Mouse (Mus musculus) forebrain, embryonic 16.5 days (tissue): ENCODE measurements around the gene Tuba4a. TPM values are rescaled to one million over a fixed set of nuclear protein-coding genes. Genes with fewer than 3 reads are reported as not detected.

Source experiments
- ATAC-seq: fragments of 200-750 bp; cut with Nextera tagmentation; 2 replicates; pipeline ENCODE4 v1.8.0; 2017; ENCODE audit warnings: mild to moderate bottlenecking, moderate library complexity
- H3K27ac ChIP-seq: fragments of 300-500 bp; sonication (generic); 2 replicates; pipeline ENCODE4 v1.5.1; 2014; ENCODE audit warnings: low read length, control low read depth
- H3K27me3 ChIP-seq: fragments of 300-500 bp; sonication (generic); replicated peaks from 2 replicates; pipeline ENCODE4 v1.6.1; 2014; ENCODE audit warnings: low read length; ENCODE audit not compliant: control insufficient read depth, insufficient read depth
- H3K36me3 ChIP-seq: fragments of 300-500 bp; sonication (generic); 2 replicates; pipeline ENCODE4 v1.6.1; 2014; ENCODE audit not compliant: control insufficient read depth, insufficient read depth
- H3K4me1 ChIP-seq: fragments of 300-500 bp; sonication (generic); replicated peaks from 2 replicates; pipeline ENCODE4 v1.6.1; 2014; ENCODE audit warnings: low read length; ENCODE audit not compliant: control insufficient read depth, insufficient read depth
- H3K4me2 ChIP-seq: fragments of 300-500 bp; sonication (generic); 2 replicates; pipeline ENCODE4 v1.6.1; 2014; ENCODE audit warnings: mild to moderate bottlenecking, low read length, control low read depth
- H3K4me3 ChIP-seq: fragments of 300-500 bp; sonication (generic); replicated peaks from 2 replicates; pipeline ENCODE4 v1.5.1; 2014; ENCODE audit warnings: mild to moderate bottlenecking, low read length, control low read depth
- H3K9ac ChIP-seq: fragments of 300-500 bp; sonication (generic); replicated peaks from 2 replicates; pipeline ENCODE4 v1.6.1; 2014; ENCODE audit warnings: low read depth, low read length, control low read depth
- H3K9me3 ChIP-seq: fragments of 300-500 bp; sonication (generic); 2 replicates; pipeline ENCODE4 v1.6.1; 2016; ENCODE audit warnings: low read length; ENCODE audit not compliant: control insufficient read depth
- WGBS: fragments of 180-500 bp; shearing (Covaris S2); extraction: QIAGEN DNeasy Blood & Tissue Kit; methylation state at CpG from one replicate; pipeline ENCODE4 v1.1.7; 2014; 5-methylcytosine and 5-hydroxymethylcytosine counted together
- polyA plus RNA-seq: library from polyadenylated mRNA; unstranded; fragments of >200 nt; fragmentation: Nextera tagmentation; extraction: Ambion mirVana; gene quantifications from 2 replicates; pipeline ENCODE4 v1.2.1, GENCODE M21; 2015

Gene Tuba4a
- polyA plus RNA-seq: 18.6 and 18.7 TPM in 2 replicates

GRCm38 (mm10) chr1:75219531-75219930, at the start of gene Tuba4a:
Gene Tuba4a, minus strand, starts transcription at chr1:75219865.
- ATAC-seq: peak; percentile 50
- WGBS: under 1% methylated on average over 34 of the region's 34 CpGs
- H3K4me1 ChIP-seq: peaks cover 18% of the 10 kb centered on the region
- peak within 1 kb of the TSS; percentile 63 for H3K9ac ChIP-seq
- 0 out of 2 replicates have a peak, but pooled peaks cover 2% of the 10 kb centered on the region for H3K36me3 ChIP-seq
- peaks cover 32% of the 10 kb centered on the region for H3K27me3 ChIP-seq
- peak within 1 kb of the TSS; percentile 94 for H3K4me2 ChIP-seq
- H3K27ac ChIP-seq: no peak within 1 kb of the TSS; the same call in 1 of the 2 replicates
- peak within 1 kb of the TSS; percentile 56 for H3K4me3 ChIP-seq
- no peaks in the 10 kb centered on the region for H3K9me3 ChIP-seq

GRCm38 (mm10) chr1:75264091-75264880, 44.6 kb upstream of the Tuba4a start, which contains the start of gene Ptprn:
Gene Ptprn, minus strand, starts transcription at chr1:75264502.
- H3K9me3 ChIP-seq: no peaks in the 10 kb centered on the region
- no peaks in the 10 kb centered on the region for H3K36me3 ChIP-seq
- H3K4me3 ChIP-seq: peak within 1 kb of the TSS; percentile 51
- H3K9ac ChIP-seq: peak within 1 kb of the TSS; percentile 52
- peak; percentile 75 for ATAC-seq
- 14% methylated on average over 31 of the region's 32 CpGs for whole genome bisulfite sequencing
- peaks cover 41% of the 10 kb centered on the region for H3K27me3 ChIP-seq
- H3K4me2 ChIP-seq: peak within 1 kb of the TSS; percentile 68
- peaks cover 12% of the 10 kb centered on the region for H3K4me1 ChIP-seq
- H3K27ac ChIP-seq: no peak within 1 kb of the TSS

DNA sequence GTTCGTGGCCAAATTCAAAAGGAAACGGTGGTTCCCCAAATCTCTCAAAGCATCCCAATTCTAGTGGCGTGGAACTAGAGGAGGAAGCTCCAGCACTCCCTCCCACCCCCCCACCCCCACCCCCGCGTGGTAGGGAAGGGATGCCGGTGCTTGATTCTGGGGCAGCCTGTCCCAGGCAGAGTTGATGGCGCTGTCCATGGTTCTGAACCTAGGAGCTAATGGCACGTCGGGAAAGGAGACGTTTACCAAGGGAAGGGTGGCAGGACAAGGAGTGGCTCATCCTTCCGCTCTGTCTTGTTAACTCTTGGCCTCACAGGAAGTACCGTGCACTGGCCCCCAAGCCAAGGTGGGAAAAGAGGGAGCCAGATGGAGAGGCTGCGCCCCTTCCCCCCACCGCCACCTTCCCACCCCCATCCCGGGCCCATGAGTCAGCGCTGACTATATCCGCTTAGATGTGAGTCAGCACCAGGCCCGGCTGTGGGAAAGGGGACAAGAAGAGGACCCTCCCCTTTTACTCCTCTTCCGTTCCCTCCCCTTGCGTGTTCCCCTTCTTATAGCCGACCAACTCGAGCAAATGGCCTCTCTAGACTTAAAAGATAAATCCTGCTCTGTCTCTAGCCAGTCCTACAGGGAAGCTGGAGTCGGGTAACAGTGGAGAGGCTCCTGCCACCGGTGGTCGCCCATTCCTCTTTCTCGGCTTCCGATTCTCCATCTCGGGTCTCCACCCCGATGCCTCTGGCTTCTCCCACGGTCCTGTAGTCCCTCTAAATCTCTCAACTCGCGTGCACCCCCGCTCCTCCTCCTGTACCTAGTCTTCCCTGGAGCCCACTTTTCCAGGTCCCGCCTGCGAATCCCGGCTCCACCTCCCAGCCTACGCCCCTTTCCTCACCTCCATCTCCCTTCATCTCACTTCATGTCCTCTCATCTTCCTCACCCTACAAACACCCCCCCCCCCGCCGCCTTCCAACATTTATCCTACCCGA, 43.6 kb upstream of the Tuba4a start:
- peak; percentile 65 for ATAC-seq
- Histone ChIP-seq H3K27me3 (peaks cover 41% of the 10 kb centered on the region), H3K36me3 (no peaks in the 10 kb centered on the region), H3K9me3 (no peaks in the 10 kb centered on the region), H3K27ac (no peak overlapping the region), H3K4me3 (peak overlapping the region; percentile 51), H3K4me1 (peaks cover 12% of the 10 kb centered on the region), H3K4me2 (peak overlapping the region; percentile 68), H3K9ac (peak overlapping the region; percentile 52)
- under 1% methylated on average over 38 of the region's 40 CpGs for WGBS

- H3K4me2 ChIP-seq: no peak overlapping the region
- peaks cover 12% of the 10 kb centered on the region for H3K4me1 ChIP-seq
- no peak overlapping the region for H3K27ac ChIP-seq
- H3K36me3 ChIP-seq: no peaks in the 10 kb centered on the region
- ATAC-seq: no peak
- no peak overlapping the region for H3K9ac ChIP-seq
- H3K4me3 ChIP-seq: no peak overlapping the region
- peaks cover 40% of the 10 kb centered on the region for H3K27me3 ChIP-seq
- H3K9me3 ChIP-seq: no peaks in the 10 kb centered on the region
Measured at GRCm38 (mm10) chr1:75261278-75261677, 41.6 kb upstream of the Tuba4a start.

DNA sequence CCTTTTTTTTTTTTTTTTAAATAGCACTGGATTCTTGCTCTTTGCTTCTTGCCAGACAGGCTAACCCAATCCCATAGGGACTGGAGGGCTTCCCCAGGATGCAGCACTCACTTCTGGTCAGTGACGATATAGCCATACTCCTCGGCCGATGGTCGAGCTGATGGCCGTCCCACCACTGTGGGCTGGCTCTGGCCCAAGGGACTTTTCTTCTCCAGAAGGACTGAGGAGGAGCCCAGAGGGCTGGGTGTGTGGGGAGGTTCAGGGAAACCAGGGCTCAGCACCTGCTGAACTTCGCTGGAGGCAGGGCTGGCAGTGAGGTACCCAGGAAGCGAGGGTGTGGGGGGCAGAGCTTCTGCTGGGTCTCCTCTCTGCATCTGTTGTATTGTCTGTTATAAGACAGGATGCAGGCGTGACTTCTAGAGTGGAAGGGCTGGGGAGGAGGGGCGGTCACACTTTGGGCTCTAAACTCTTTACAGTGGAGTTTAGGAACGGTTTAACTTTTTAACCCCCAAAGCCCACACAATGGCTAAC, 35.9 kb upstream of the Tuba4a start:
- H3K27me3 ChIP-seq: no peaks in the 10 kb centered on the region; the same call in 1 of the 2 replicates
- H3K4me2 ChIP-seq: no peak overlapping the region
- peaks cover 16% of the 10 kb centered on the region for H3K4me1 ChIP-seq
- H3K36me3 ChIP-seq: no peaks in the 10 kb centered on the region
- ATAC-seq: no peak
- WGBS: 73% methylated on average over 10 of the region's 10 CpGs
- no peak overlapping the region for H3K4me3 ChIP-seq
- no peak overlapping the region for H3K27ac ChIP-seq
- no peaks in the 10 kb centered on the region for H3K9me3 ChIP-seq
- H3K9ac ChIP-seq: no peak overlapping the region

DNA sequence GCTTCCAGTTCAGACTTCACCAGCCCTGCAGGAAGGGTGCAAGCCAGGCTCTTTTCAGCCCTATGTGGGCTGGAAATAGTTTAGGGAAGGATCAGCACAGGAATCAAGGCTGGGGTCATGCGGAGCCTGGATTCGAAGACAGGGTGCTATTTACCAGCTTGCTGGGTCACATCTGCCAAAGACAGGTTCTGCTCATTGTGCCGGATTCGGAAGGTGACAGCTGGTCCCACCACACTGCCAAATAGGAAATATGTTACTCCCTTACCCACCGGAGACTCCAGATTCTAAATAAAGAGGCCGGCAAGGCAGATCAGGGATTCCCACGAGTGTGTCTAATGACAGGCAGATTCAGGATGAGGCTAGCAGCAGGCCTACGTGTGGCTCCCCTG, 35.0 kb upstream of the Tuba4a start:
- Histone ChIP-seq H3K9ac (no peak overlapping the region), H3K36me3 (no peaks in the 10 kb centered on the region), H3K4me3 (no peak overlapping the region), H3K27me3 (no peaks in the 10 kb centered on the region; the same call in 1 of the 2 replicates), H3K4me1 (peaks cover 16% of the 10 kb centered on the region), H3K9me3 (no peaks in the 10 kb centered on the region), H3K4me2 (no peak overlapping the region), H3K27ac (peak overlapping the region; percentile 26; the same call in 1 of the 2 replicates)
- ATAC-seq: 0 out of 2 replicates have a peak, but pooled peaks have one; percentile 2
- 46% methylated on average over 8 of the region's 8 CpGs for WGBS

GRCm38 (mm10) chr1:75253849-75254624, 34.4 kb upstream of the Tuba4a start:
- 63% methylated on average over 16 of the region's 16 CpGs for WGBS
- H3K9ac ChIP-seq: no peak overlapping the region
- no peaks in the 10 kb centered on the region for H3K36me3 ChIP-seq
- H3K27ac ChIP-seq: no peak overlapping the region
- 0 out of 2 replicates have a peak, but pooled peaks have one; percentile 11 for ATAC-seq
- H3K4me3 ChIP-seq: no peak overlapping the region
- H3K4me1 ChIP-seq: peaks cover 16% of the 10 kb centered on the region
- no peak overlapping the region for H3K4me2 ChIP-seq
- H3K27me3 ChIP-seq: no peaks in the 10 kb centered on the region; the same call in 1 of the 2 replicates
- H3K9me3 ChIP-seq: no peaks in the 10 kb centered on the region

- H3K4me1 ChIP-seq: peaks cover 18% of the 10 kb centered on the region
- H3K27me3 ChIP-seq: no peaks in the 10 kb centered on the region
- WGBS: 82% methylated on average over 16 of the region's 16 CpGs
- no peak for ATAC-seq
- no peak overlapping the region for H3K4me3 ChIP-seq
- no peak overlapping the region for H3K4me2 ChIP-seq
- no peaks in the 10 kb centered on the region for H3K9me3 ChIP-seq
- H3K36me3 ChIP-seq: no peaks in the 10 kb centered on the region
- H3K27ac ChIP-seq: no peak overlapping the region
- H3K9ac ChIP-seq: no peak overlapping the region
Measured at GRCm38 (mm10) chr1:75253029-75253428, 33.4 kb upstream of the Tuba4a start.
